Mouse (Mus musculus) limb, embryonic 13.5 days (tissue): Measurements from ENCODE around the gene Kcnc1. TPM values are rescaled to one million over a fixed set of nuclear protein-coding genes. Genes with fewer than 3 reads are reported as not detected.

ENCODE experiments used
- ATAC-seq: fragments of 200-750 bp; cut with Nextera tagmentation; 2 replicates; pipeline ENCODE4 v1.8.0; 2017; ENCODE audit warnings: low read depth, moderate number of reproducible peaks, moderate TSS enrichment; ENCODE audit not compliant: low FRiP score
- H3K27ac ChIP-seq: fragments of 300-500 bp; sonication (generic); 2 replicates; pipeline ENCODE4 v1.5.1; 2015; ENCODE audit warnings: inconsistent platforms, mild to moderate bottlenecking, moderate library complexity
- H3K27me3 ChIP-seq: fragments of 300-500 bp; sonication (generic); 2 replicates; pipeline ENCODE4 v1.6.1; 2015; ENCODE audit warnings: mild to moderate bottlenecking, inconsistent platforms
- H3K36me3 ChIP-seq: fragments of 300-500 bp; sonication (generic); 2 replicates; pipeline ENCODE4 v1.6.1; 2015; ENCODE audit warnings: inconsistent platforms, mild to moderate bottlenecking, moderate library complexity
- H3K4me1 ChIP-seq: fragments of 300-500 bp; sonication (generic); 2 replicates; pipeline ENCODE4 v1.6.1; 2015; ENCODE audit warnings: inconsistent platforms
- H3K4me2 ChIP-seq: fragments of 300-500 bp; sonication (generic); replicated peaks from 2 replicates; pipeline ENCODE4 v1.6.1; 2015; ENCODE audit warnings: inconsistent platforms, mild to moderate bottlenecking, moderate library complexity
- H3K4me3 ChIP-seq: fragments of 300-500 bp; sonication (generic); 2 replicates; pipeline ENCODE4 v1.5.1; 2015; ENCODE audit warnings: moderate library complexity, mild to moderate bottlenecking, inconsistent platforms
- H3K9ac ChIP-seq: fragments of 300-500 bp; sonication (generic); 2 replicates; pipeline ENCODE4 v1.6.1; 2015; ENCODE audit warnings: mild to moderate bottlenecking, inconsistent platforms
- H3K9me3 ChIP-seq: fragments of 300-500 bp; sonication (generic); 2 replicates; pipeline ENCODE4 v1.6.1; 2016; ENCODE audit warnings: inconsistent platforms
- WGBS: fragments of 180-500 bp; shearing (Covaris S2); methylation state at CpG from one replicate; pipeline ENCODE4 v1.1.7; 2015; 5-methylcytosine and 5-hydroxymethylcytosine counted together
- polyA plus RNA-seq: library from polyadenylated mRNA; unstranded; fragments of >200 nt; fragmentation: Nextera tagmentation; extraction: Ambion mirVana; gene quantifications from 2 replicates; pipeline ENCODE4 v1.2.1, GENCODE M21; 2015

Kcnc1 gene
- polyA plus RNA-seq, 1 experiment from 2014 or later = 0.60 TPM

DNA sequence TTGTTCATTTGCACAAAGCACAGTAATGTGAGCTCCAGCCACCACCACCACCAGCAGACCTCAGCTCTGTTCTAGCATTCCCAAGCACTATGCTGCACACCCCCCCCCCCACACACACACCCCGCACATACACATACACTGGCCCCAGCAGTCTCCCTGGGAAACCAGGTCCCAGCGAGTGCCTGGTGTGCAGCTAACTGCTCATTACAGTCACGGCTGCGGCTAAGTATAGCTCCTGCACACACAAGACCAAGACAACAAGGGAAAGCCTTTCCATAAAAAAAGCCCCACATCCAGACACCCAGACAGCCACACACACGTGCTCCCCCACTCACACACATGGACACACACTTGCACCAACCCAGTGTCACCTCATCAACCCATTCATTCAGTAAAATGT, 16.5 kb downstream of the Kcnc1 start:
- no peaks in the 10 kb centered on the region for H3K9me3 ChIP-seq
- H3K4me3 ChIP-seq = no peak overlapping the region
- H3K4me1 ChIP-seq = no peaks in the 10 kb centered on the region
- H3K9ac ChIP-seq = no peak overlapping the region
- no peak for ATAC-seq
- H3K4me2 ChIP-seq = no peak overlapping the region
- H3K27me3 ChIP-seq = peaks cover 2% of the 10 kb centered on the region; the same call in 1 of the 2 replicates
- WGBS = 60% methylated on average over 5 of the region's 5 CpGs
- no peak overlapping the region for H3K27ac ChIP-seq
- no peaks in the 10 kb centered on the region for H3K36me3 ChIP-seq

DNA sequence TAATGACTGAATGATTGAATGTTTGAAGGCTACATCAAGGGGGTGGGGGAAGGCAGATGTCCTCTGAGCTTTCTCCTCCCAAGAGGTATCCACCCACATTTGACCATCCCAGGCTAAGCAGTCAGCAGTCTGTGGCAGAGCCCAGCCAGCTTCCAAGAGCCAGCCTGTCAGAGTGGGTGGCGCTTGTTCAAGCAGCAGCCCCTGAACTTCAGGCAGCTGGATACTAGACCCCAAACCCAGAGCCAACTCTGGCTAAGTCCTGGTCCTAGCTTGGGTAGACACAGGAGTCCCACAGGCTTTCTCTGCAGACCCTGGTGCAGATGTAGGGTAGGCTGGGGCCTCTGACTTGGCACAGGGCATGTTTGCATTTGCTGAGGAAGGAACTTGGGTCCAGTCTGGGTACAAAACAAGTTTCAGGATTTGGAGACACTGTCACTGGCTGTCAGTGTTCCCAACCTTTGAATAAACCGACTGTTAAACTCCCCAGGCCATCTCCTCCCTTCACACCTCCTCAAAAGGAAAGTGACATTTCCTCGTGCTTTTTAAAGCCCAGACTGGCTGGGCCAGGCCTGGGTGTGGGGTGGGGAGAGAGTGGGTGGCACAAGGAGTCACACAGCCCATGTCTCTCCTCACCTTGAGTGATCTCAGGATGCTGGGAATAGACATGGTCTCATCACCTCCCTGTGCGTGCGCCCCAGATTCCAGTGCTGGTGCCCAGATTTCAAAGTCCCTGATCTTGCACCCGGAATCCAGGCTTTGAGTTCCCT, 17.8 kb downstream of the Kcnc1 start:
- H3K4me1 ChIP-seq = no peaks in the 10 kb centered on the region
- no peaks in the 10 kb centered on the region for H3K36me3 ChIP-seq
- ATAC-seq = no peak
- no peak overlapping the region for H3K4me3 ChIP-seq
- peaks cover 2% of the 10 kb centered on the region; the same call in 1 of the 2 replicates for H3K27me3 ChIP-seq
- no peaks in the 10 kb centered on the region for H3K9me3 ChIP-seq
- no peak overlapping the region for H3K27ac ChIP-seq
- WGBS = 55% methylated on average over 6 of the region's 6 CpGs
- no peak overlapping the region for H3K9ac ChIP-seq
- no peak overlapping the region for H3K4me2 ChIP-seq

GRCm38 (mm10) chr7:46415818-46416425, 19.6 kb downstream of the Kcnc1 start:
- no peak overlapping the region for H3K4me3 ChIP-seq
- H3K27me3 ChIP-seq = no peaks in the 10 kb centered on the region; the same call in 1 of the 2 replicates
- H3K4me1 ChIP-seq = no peaks in the 10 kb centered on the region
- no peak overlapping the region for H3K9ac ChIP-seq
- no peak overlapping the region for H3K4me2 ChIP-seq
- H3K36me3 ChIP-seq = no peaks in the 10 kb centered on the region
- no peak overlapping the region for H3K27ac ChIP-seq
- WGBS = 78% methylated on average over 14 of the region's 14 CpGs
- H3K9me3 ChIP-seq = no peaks in the 10 kb centered on the region
- no peak for ATAC-seq

DNA sequence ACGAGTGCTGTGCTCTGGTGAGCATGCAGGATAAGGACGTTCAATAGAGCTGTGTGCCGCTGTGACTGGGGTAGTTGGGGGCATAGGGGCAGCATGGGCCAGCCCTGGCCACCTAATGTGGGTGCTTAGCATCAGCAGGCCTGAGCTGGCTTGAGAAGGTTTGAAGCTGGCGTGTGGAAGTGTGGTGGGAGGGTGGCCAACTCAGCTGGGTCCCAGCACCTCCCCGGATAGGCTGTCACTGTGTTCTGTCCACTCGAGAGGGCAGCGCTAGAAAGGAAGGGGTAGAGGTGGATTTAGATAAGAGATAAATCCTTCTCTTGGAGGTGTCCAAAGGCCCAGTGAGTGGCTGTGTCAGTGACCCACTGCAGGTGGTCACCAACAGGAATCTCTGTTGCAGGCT, 21.2 kb downstream of the Kcnc1 start:
- Histone ChIP-seq H3K4me1 (no peaks in the 10 kb centered on the region), H3K27me3 (no peaks in the 10 kb centered on the region; the same call in 1 of the 2 replicates), H3K36me3 (no peaks in the 10 kb centered on the region), H3K27ac (no peak overlapping the region), H3K4me3 (no peak overlapping the region), H3K4me2 (no peak overlapping the region), H3K9ac (no peak overlapping the region), H3K9me3 (no peaks in the 10 kb centered on the region)
- WGBS = 78% methylated on average over 7 of the region's 7 CpGs
- no peak for ATAC-seq

DNA sequence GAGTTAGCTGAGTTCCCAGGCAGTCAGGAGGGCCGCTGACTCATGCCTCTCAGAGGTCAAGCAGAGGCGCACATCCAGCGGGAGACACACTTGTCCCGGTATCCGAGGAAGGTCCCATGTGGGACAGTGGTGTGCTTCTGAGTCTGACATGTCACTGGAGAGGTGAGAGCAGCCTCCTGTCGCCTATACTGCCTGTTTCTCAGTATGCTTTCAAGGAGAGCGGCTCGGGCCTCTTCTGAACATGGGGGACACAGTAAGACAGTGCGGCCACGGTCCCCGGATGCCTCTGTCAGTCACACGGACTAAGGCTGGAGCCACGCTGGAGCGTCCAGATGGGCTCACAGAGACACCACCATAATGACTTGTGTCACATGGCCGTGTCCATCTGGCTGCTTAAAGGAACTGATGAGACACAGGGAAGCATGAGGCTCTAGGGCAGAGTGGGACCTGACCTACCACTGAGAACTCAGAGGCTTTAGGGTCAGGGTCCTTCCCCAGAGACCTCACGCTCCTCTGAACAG, 21.9 kb downstream of the Kcnc1 start:
- no peaks in the 10 kb centered on the region for H3K9me3 ChIP-seq
- 81% methylated on average over 16 of the region's 16 CpGs for WGBS
- no peak overlapping the region for H3K4me3 ChIP-seq
- ATAC-seq = no peak
- H3K27me3 ChIP-seq = no peaks in the 10 kb centered on the region; the same call in 1 of the 2 replicates
- H3K4me2 ChIP-seq = no peak overlapping the region
- H3K36me3 ChIP-seq = no peaks in the 10 kb centered on the region
- H3K27ac ChIP-seq = no peak overlapping the region
- H3K9ac ChIP-seq = no peak overlapping the region
- no peaks in the 10 kb centered on the region for H3K4me1 ChIP-seq

DNA sequence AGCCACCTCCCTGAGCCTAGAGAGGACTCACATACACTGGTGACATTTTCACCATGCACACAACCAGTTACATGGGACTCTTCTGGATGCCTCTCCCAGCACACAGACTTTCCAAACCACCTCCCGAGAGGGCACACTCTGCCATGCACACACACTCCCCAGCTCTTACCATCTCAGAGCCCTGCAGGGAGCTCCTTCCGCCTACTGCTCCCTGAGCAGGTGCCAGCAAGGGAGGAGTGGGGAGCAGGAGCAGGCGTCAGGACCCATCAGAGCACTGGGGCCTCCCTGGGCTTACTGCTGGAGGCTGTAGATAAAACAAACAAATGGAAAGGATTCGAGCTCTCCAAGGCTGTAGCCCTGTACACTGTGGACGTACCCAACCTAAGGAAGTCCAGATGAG, 25.2 kb downstream of the Kcnc1 start:
- Histone ChIP-seq H3K9ac (no peak overlapping the region), H3K27ac (no peak overlapping the region), H3K27me3 (no peaks in the 10 kb centered on the region; the same call in 1 of the 2 replicates), H3K4me3 (no peak overlapping the region), H3K4me2 (no peak overlapping the region), H3K9me3 (no peaks in the 10 kb centered on the region), H3K4me1 (no peaks in the 10 kb centered on the region), H3K36me3 (no peaks in the 10 kb centered on the region)
- no peak for ATAC-seq
- 44% methylated on average over 5 of the region's 5 CpGs for WGBS

GRCm38 (mm10) chr7:46422052-46422763, 25.9 kb downstream of the Kcnc1 start:
- no peaks in the 10 kb centered on the region; the same call in 1 of the 2 replicates for H3K27me3 ChIP-seq
- H3K9me3 ChIP-seq = no peaks in the 10 kb centered on the region
- H3K4me2 ChIP-seq = no peak overlapping the region
- no peak for ATAC-seq
- 75% methylated on average over 8 of the region's 8 CpGs for WGBS
- H3K36me3 ChIP-seq = no peaks in the 10 kb centered on the region
- H3K4me3 ChIP-seq = no peak overlapping the region
- H3K9ac ChIP-seq = no peak overlapping the region
- no peak overlapping the region for H3K27ac ChIP-seq
- no peaks in the 10 kb centered on the region for H3K4me1 ChIP-seq

GRCm38 (mm10) chr7:46422764-46423412, 26.6 kb downstream of the Kcnc1 start:
- no peaks in the 10 kb centered on the region for H3K4me1 ChIP-seq
- H3K27ac ChIP-seq = no peak overlapping the region
- H3K27me3 ChIP-seq = no peaks in the 10 kb centered on the region; the same call in 1 of the 2 replicates
- H3K9ac ChIP-seq = no peak overlapping the region
- H3K4me2 ChIP-seq = no peak overlapping the region
- no peaks in the 10 kb centered on the region for H3K9me3 ChIP-seq
- H3K36me3 ChIP-seq = no peaks in the 10 kb centered on the region
- no peak overlapping the region for H3K4me3 ChIP-seq
- no peak for ATAC-seq
- 59% methylated on average over 14 of the region's 18 CpGs for WGBS

DNA sequence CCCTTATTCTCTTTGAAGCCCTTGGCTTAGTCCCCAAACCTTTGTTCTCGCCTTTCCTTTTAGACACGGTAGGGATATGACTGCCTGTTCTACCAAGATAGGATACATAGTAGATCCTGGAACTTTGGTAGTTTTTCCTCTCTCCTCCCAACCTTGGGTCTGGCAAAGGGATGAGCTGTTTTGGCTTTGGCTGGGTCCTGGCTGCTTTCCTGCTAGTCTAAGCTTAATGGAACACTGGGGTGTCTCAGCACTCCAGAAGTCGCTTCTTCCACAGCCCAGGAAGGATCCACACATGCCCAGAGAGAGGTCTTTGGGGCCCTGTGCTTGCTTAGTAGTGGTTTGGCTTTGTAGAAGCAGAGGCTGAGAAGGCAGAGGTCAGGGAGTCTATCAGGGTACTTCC, 27.7 kb downstream of the Kcnc1 start:
- Histone ChIP-seq H3K4me1 (no peaks in the 10 kb centered on the region), H3K27ac (no peak overlapping the region), H3K36me3 (no peaks in the 10 kb centered on the region), H3K4me2 (no peak overlapping the region), H3K9ac (no peak overlapping the region), H3K9me3 (no peaks in the 10 kb centered on the region), H3K4me3 (no peak overlapping the region), H3K27me3 (no peaks in the 10 kb centered on the region; the same call in 1 of the 2 replicates)
- 79% methylated on average over 3 of the region's 3 CpGs for WGBS
- ATAC-seq = no peak

GRCm38 (mm10) chr7:46425012-46425411, 28.7 kb downstream of the Kcnc1 start:
- Histone ChIP-seq H3K4me1 (no peaks in the 10 kb centered on the region), H3K27me3 (no peaks in the 10 kb centered on the region; the same call in 1 of the 2 replicates), H3K27ac (no peak overlapping the region), H3K4me3 (no peak overlapping the region), H3K4me2 (no peak overlapping the region), H3K36me3 (no peaks in the 10 kb centered on the region), H3K9ac (no peak overlapping the region), H3K9me3 (no peaks in the 10 kb centered on the region)
- ATAC-seq = no peak
- 65% methylated on average over 4 of the region's 4 CpGs for WGBS

- Histone ChIP-seq H3K9me3 (no peaks in the 10 kb centered on the region), H3K4me3 (no peak overlapping the region), H3K4me1 (no peaks in the 10 kb centered on the region), H3K4me2 (no peak overlapping the region), H3K36me3 (no peaks in the 10 kb centered on the region), H3K27ac (no peak overlapping the region), H3K27me3 (no peaks in the 10 kb centered on the region), H3K9ac (no peak overlapping the region)
- no peak for ATAC-seq
- 79% methylated on average over 5 of the region's 5 CpGs for whole genome bisulfite sequencing
These were observed 37.6 kb downstream of the Kcnc1 start for GRCm38 (mm10) chr7:46433874-46434273.

DNA sequence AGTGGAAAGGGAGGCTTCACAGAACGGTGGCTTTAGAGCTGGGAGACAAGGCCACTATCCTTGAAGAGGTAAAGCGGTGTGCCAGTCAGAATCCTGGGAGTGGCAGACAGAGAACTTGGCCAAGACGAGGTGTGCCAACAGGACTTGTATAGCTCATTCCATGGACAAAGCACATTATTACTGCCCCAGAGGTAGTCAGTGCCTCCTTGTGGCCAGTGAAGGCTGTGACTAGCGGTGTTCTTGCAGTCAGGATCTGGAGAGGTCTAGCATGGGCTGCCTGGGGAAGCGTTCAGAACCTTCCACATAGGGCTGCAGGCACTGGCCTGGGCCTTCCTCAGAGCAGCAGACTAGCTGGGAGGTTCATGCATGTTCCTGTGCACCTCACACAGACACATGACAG, 39.5 kb downstream of the Kcnc1 start:
- Histone ChIP-seq H3K4me3 (no peak overlapping the region), H3K4me2 (no peak overlapping the region), H3K27me3 (no peaks in the 10 kb centered on the region), H3K9ac (no peak overlapping the region), H3K36me3 (no peaks in the 10 kb centered on the region), H3K4me1 (no peaks in the 10 kb centered on the region), H3K9me3 (no peaks in the 10 kb centered on the region), H3K27ac (no peak overlapping the region)
- WGBS = 93% methylated on average over 5 of the region's 5 CpGs
- ATAC-seq = no peak
